Mouse (Mus musculus): ENCODE results near the gene Vat1. TPM values are rescaled to one million over a fixed set of nuclear protein-coding genes. Genes with fewer than 3 reads are reported as not detected.
"Not testable (repeated sequence)": the region's sequence is repeated elsewhere in the genome, so short reads cannot be mapped to it uniquely, and the experiment has no call there.

Gene Vat1
- polyA plus RNA-seq, 1 experiment from 2014 or later = 202 TPM

DNA sequence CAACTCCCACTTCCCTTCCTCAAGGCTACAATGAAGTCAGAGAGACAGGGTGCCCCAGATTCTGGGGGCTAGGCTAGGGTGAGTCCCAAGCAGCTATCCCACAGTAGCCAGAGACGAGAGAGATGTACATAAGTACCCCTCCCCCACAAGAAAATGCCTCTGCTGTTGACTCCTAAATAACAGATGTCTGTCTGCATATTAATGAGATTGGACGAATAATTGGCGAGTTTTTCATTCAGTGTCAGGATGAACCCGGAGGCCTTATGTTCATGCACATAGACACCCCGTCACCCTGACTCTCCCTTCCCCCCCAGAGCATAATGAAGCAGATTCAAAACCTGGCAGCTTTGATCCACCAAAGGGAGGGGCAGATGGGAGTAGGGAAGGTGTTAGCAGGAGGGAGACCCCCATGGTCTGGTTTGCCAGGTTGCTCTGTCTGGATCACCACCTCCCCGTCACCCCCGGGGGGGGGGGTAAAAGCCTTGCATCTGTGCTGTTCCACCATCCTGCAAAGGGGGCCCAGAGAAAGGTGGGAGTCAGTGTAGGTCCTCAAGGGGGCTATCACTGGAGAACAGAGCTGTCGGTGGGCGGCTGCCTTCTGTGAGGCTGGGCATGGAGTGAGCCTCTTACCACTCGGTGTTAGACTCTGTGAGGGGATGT lies 11.7 kb upstream of the Vat1 start:
- H3K27me3 ChIP-seq = no peaks in the 10 kb centered on the region
- CTCF ChIA-PET = no interaction called here
- no peak for ATAC-seq
- no peak for TF ChIP-seq CTCF (IDR thresholded peaks at IDR 0.05)
- POLR2A ChIA-PET = interaction anchor here (1.4 kb wide), 1 partner anchor 9 kb away, joined by 4 read pairs; no protein-coding TSS in a partner anchor
- in situ Hi-C loops (cut with MboI; ENCODE audit: low pct_unique_long_range_greater_than_20kb) = no loop called here
- DNase-seq (ENCODE audit: low read depth, low spot score) = no peak

DNA sequence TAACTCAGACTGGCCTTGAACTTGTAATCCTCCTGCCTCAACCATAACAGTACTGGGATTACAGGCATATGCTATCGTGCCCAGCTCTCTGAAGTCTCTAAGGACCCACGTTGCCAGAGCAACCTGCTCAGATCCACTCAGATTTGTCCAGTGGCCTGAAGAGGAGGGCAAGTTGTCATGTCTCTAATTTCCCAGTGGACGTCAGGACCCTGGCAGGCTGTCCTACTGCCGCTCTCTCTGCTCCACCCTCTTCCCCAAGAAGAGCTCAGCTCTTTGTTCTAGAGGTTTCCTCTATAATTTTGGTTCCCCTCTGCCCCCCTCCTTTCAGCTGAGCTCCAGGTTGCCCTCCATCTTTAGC lies 11.1 kb upstream of the Vat1 start:
- ChIA-PET CTCF (no interaction called here), POLR2A (interaction anchor here (1.4 kb wide), 1 partner anchor 8 kb away, joined by 4 read pairs; no protein-coding TSS in a partner anchor)
- no peaks in the 10 kb centered on the region for H3K27me3 ChIP-seq
- in situ Hi-C loops (cut with MboI; ENCODE audit: low pct_unique_long_range_greater_than_20kb) = no loop called here
- ATAC-seq (no peak), DNase-seq (ENCODE audit: low read depth, low spot score) (no peak)
- TF ChIP-seq CTCF (IDR thresholded peaks at IDR 0.05) = no peak

DNA sequence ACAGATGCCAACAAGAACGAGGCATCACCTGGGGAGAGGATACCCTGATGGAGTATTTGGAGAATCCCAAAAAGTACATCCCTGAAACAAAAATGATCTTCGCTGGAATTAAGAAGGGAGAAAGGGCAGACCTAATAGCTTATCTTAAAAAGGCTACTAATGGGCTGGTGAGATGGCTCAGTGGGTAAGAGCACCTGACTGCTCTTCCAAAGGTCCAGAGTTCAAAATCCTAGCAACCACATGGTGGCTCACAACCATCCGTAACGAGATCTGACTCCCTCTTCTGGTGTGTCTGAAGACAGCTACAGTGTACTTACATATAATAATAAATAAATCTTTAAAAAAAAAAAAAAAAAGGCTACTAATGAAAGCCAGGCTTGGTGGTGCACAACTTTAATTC lies 10.3 kb upstream of the Vat1 start:
- POLR2A ChIA-PET; CTCF ChIA-PET; DNase-seq (ENCODE audit: low read depth, low spot score); ATAC-seq; H3K27me3 ChIP-seq; in situ Hi-C loops (cut with MboI; ENCODE audit: low pct_unique_long_range_greater_than_20kb): not testable (repeated sequence)

DNA sequence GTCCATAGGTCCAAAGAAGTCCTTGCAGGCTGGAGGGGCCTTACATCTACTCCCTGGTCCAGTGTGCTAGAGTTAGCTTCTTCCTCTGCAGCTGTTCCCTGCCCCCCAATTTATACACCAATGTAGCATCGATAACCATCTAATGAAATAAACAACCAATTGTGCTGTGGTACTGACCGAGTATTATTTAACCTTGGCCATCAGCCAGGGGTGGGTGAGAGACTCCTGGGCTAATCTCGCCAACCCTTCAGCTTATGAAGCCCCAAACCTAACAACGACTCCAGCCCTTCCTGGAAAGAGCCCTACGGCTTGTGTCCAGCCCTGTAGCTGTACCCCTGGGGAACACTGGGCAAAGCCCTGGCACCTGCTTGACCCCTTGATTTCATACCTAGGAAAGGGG lies 8.3 kb upstream of the Vat1 start:
- CTCF ChIA-PET = no interaction called here
- in situ Hi-C loops (cut with MboI; ENCODE audit: low pct_unique_long_range_greater_than_20kb) = no loop called here

DNA sequence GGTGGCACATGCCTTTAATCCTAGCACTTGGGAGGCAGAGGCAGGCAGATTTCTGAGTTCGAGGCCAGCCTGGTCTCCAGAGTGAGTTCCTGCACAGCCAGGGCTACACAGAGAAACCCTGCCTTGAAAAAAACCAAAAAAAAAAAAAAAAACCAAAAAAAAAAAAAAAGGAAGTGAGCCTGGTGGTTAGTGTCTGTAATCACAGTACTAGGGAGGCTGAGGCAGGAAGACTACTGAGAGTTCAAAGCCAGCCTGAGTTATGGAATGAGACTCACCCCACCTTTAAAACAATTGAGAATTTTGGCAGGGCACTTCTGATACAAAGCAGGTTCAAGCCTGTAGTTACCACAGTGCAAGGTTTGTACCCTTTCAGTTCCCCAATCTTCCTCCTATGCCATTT lies 7.7 kb upstream of the Vat1 start:
- H3K27me3 ChIP-seq; DNase-seq (ENCODE audit: low read depth, low spot score); CTCF ChIA-PET; ATAC-seq; in situ Hi-C loops (cut with MboI; ENCODE audit: low pct_unique_long_range_greater_than_20kb): not testable (repeated sequence)
- POLR2A ChIA-PET = interaction anchor here (0.7 kb wide), 1 partner anchor 43 kb away, joined by 3 read pairs; no protein-coding TSS in a partner anchor

More for the DNA sequence above, 8.3 kb upstream of the Vat1 start:
- H3K27me3 ChIP-seq = no peaks in the 10 kb centered on the region
- POLR2A ChIA-PET = no interaction called here
- ATAC-seq (no peak), DNase-seq (ENCODE audit: low read depth, low spot score) (no peak)
- no peak for TF ChIP-seq CTCF (IDR thresholded peaks at IDR 0.05)

DNA sequence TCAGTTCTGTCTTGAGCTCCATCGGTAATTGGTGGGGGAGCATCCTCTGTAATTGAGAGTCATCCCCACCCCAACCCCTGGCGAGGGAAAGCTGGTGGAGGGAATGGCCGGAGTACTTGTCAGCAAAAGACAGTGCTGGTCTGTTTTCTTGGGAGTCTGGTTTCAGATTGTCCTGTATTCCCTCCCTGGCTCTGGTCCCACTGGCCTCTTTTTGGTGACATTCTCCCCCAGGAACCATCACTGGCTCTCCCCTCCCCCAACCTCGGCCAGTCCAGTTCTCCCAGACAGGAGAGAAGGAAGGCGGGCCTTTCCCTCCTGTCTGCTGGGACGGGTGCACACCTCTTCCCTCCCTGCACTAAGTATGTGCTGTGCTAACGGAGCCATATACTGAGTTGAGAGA lies 6.3 kb upstream of the Vat1 start:
- TF ChIP-seq CTCF (IDR thresholded peaks at IDR 0.05) = no peak
- H3K27me3 ChIP-seq = no peaks in the 10 kb centered on the region
- ATAC-seq (no peak), DNase-seq (ENCODE audit: low read depth, low spot score) (no peak)
- in situ Hi-C loops (cut with MboI; ENCODE audit: low pct_unique_long_range_greater_than_20kb) = no loop called here
- ChIA-PET CTCF (no interaction called here), POLR2A (interaction anchor here (0.6 kb wide), 1 partner anchor 82 kb away, joined by 3 read pairs; no protein-coding TSS in a partner anchor)

DNA sequence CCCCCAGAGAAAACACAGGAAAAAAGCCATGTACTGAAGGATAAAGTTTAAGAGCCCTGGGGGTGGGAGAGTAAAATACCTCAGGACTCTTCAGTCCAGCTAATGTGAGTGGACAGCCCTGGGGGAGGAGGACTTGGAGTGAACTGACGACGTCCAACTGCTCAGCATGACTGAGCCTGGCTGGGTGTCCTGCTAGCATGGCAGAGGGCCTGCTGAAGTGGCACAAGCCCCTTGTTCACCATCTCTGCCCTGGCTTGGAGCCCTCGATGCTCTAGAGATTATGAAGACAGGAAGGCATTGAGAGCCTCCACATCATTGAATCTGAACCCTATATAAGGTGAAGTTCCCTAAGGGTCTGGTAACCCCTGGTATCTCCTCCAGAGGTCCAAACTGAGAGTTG lies 5.9 kb upstream of the Vat1 start:
- in situ Hi-C loops (cut with MboI; ENCODE audit: low pct_unique_long_range_greater_than_20kb) = no loop called here
- CTCF ChIA-PET = no interaction called here
- POLR2A ChIA-PET = interaction anchor here (0.6 kb wide), 1 partner anchor 81 kb away, joined by 3 read pairs; no protein-coding TSS in a partner anchor

DNA sequence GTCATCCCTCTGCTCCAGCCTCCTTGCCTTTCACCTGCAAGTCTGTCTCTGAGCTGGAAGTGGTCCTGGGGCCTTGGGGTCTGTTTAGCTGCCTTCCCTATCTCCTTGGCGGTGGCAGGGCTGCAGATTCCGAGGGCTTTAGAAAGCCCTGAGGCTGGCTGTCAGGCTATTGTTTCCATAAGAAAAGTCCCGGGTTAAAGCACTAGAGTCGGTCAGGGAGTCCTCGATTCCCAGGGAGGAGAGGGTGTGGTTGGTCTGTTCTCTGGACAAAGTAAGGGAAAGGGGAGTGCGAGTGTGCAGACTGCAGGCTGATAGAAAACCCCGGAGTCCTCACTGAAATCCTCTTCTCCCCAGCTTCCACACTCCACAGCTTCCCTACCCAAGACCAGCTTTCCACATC lies 4.2 kb upstream of the Vat1 start:
- ChIA-PET POLR2A (interaction anchor here (0.8 kb wide), 1 partner anchor 14 kb away, joined by 3 read pairs; no protein-coding TSS in a partner anchor), CTCF (no interaction called here)
- H3K27me3 ChIP-seq = no peaks in the 10 kb centered on the region
- DNase-seq (ENCODE audit: low read depth, low spot score) (no peak), ATAC-seq (no peak)
- TF ChIP-seq CTCF (IDR thresholded peaks at IDR 0.05) = no peak
- in situ Hi-C loops (cut with MboI; ENCODE audit: low pct_unique_long_range_greater_than_20kb) = no loop called here

More for the DNA sequence above, 5.9 kb upstream of the Vat1 start:
- H3K27me3 ChIP-seq = no peaks in the 10 kb centered on the region
- TF ChIP-seq CTCF (IDR thresholded peaks at IDR 0.05) = no peak
- DNase-seq (ENCODE audit: low read depth, low spot score) = no peak
- no peak for ATAC-seq

DNA sequence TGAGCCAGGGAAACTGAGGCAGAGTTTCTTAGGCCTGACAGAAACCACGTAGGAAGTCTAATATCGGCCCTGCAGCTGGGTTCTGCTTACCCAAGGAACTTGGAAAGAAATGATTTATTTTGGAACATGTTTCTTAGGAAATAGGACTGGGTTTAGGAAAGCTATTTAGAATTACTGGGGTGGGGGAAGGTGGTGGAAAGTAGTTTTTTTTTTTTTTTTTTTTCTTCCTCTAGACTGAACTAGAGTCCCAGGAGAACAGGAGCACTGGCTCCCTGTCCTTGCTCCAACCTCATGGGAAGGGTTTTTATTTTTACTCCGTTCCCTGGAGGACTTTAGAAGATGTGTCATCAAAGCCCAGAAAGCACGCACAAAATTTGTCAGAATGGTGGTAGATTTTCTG lies 3.1 kb upstream of the Vat1 start:
- TF ChIP-seq CTCF (IDR thresholded peaks at IDR 0.05) = no peak
- no peak for ATAC-seq
- H3K27me3 ChIP-seq = no peaks in the 10 kb centered on the region
- no peak for DNase-seq (ENCODE audit: low read depth, low spot score)
- in situ Hi-C loops (cut with MboI; ENCODE audit: low pct_unique_long_range_greater_than_20kb) = loop anchor here (5.0 kb wide), 1 partner anchor 93 kb away; no protein-coding TSS in a partner anchor
- ChIA-PET CTCF (interaction anchor here (1.3 kb wide), 1 partner anchor 47 kb away, joined by 3 read pairs; no protein-coding TSS in a partner anchor), POLR2A (interaction anchor here (0.6 to 0.9 kb wide), 3 partner anchors 9 to 124 kb away, joined by 3 to 4 read pairs (median 3); no protein-coding TSS in a partner anchor)

DNA sequence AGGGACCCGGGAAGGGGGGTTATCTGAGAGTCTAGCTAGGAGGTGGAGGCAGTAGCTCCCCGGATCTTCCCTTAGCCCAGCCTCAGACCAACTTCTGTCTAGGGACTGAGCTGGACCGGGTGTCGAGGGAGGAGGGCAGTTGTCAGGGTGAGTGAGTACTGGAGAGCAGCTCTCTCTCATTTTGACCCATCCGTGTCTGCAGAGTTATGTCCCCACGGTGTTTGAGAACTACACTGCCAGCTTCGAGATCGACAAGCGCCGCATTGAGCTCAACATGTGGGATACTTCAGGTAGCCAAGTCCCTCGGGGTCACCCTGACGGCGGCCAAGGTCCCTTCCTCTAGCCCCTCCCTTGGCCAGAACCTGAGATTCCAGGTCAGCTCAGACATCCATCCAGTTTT lies 2.7 kb upstream of the Vat1 start:
- DNase-seq (ENCODE audit: low read depth, low spot score) (no peak), ATAC-seq (no peak)
- TF ChIP-seq CTCF (IDR thresholded peaks at IDR 0.05) = no peak
- no peaks in the 10 kb centered on the region for H3K27me3 ChIP-seq
- CTCF ChIA-PET = interaction anchor here (1.3 kb wide), 1 partner anchor 47 kb away, joined by 3 read pairs; no protein-coding TSS in a partner anchor
- POLR2A ChIA-PET = interaction anchor here (0.6 to 0.9 kb wide), 3 partner anchors 9 to 125 kb away, joined by 3 to 4 read pairs (median 3); no protein-coding TSS in a partner anchor
- in situ Hi-C loops (cut with MboI; ENCODE audit: low pct_unique_long_range_greater_than_20kb) = loop anchor here (5.0 kb wide), 1 partner anchor 94 kb away; no protein-coding TSS in a partner anchor

DNA sequence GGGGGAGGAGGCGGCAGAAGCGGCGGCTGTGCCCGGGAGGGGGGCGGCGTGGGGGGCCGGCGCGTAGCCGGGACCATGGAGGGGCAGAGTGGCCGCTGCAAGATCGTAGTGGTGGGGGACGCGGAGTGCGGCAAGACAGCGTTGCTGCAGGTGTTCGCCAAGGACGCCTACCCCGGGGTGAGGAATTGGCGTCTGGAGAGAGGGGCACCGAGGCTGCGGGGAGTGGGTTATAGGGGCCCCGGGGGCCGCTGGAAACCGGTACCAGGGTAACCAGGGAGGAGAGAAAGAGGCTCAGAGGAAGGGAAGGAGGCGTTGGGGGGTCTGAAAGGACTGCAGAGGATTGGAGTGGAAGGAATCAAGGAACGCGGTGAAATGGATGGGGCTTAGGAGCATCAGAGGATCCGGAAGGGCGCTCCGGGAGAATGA lies 2.2 kb upstream of the Vat1 start:
- TF ChIP-seq CTCF (IDR thresholded peaks at IDR 0.05) = no peak
- CTCF ChIA-PET = interaction anchor here (1.3 to 1.8 kb wide), 2 partner anchors 48 to 94 kb away, joined by 3 to 10 read pairs; no protein-coding TSS in a partner anchor
- in situ Hi-C loops (cut with MboI; ENCODE audit: low pct_unique_long_range_greater_than_20kb) = loop anchor here (5.0 kb wide), 1 partner anchor 94 kb away; no protein-coding TSS in a partner anchor
- POLR2A ChIA-PET = interaction anchor here (0.6 to 1.6 kb wide), 5 partner anchors 10 to 134 kb away, joined by 3 to 5 read pairs (median 4); no protein-coding TSS in a partner anchor
- no peak for ATAC-seq
- H3K27me3 ChIP-seq = no peaks in the 10 kb centered on the region
- no peak for DNase-seq (ENCODE audit: low read depth, low spot score)

Measured in Patski (cell line).